Mouse (Mus musculus) effector memory CD4-positive, alpha-beta T cell, adult 5 months (primary cell): ENCODE results near the gene Capn6. TPM values are rescaled to one million over a fixed set of nuclear protein-coding genes. Genes with fewer than 3 reads are reported as not detected.

Experiments used
- polyA plus RNA-seq: library from polyadenylated mRNA; unstranded; fragments of 100-300 nt; shearing (Covaris generic); gene quantifications from one replicate; pipeline ENCODE4 v1.2.1, GENCODE M21; 2017

The Capn6 gene
- polyA plus RNA-seq, result not detected

DNA sequence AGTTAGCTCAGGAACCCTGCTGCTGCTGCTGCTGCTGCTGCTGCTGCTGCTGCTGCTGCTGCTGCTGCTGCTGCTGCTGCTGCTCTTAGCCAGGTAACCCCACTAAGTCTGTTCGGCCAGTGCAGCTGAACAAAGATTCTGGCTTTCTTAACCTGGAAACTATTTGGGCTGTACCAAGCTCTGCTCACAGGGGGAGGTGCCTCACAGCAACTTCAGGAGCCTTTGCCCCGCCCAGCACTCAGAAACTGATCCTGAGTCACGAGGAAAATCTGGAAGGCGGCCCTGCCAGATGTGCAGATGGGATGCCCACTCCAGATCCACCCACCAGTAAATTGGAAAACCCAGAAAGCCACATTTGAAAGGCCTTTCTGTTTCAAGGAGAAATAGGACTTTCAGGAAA lies at the start of gene Capn6:
Capn6 (minus strand) TSS at position 203 of the 400 bp plus-strand sequence.

Other genes with a start within 250 kb of the Capn6 start
- gene Dcx, start 105.9 kb upstream of the Capn6 start, polyA plus RNA-seq, result not detected